22 mouse cellular contexts compared by ENCODE assay signal in the genomic region with DNA sequence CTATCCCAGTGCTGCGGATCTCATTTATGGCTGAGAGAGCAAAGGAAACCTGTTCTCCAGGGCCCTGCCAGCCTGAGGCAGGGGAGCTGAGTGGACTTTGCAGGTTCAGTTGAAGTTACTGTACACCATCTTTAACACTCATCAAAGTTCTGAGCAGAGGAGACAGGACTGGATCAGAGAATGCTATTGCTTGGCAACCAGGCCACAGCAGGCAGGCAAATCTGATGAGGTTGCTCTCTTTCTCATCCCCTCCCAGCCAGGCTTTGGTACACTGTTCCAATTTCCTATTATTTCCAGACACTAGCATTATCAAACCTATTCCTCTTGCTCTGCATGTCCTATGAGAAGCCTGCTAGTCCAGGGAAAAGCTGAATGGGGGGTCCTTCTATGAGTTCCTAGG. TPM values are rescaled to one million over a fixed set of nuclear protein-coding genes. Genes with fewer than 3 reads are reported as not detected.
"Had no signal": no experiment of that assay in that cellular context is flagged by ENCODE, and none has a peak within 500 bp of the region (broad histone marks: within the 10 kb centered on the region; RNA-seq: fewer than 3 reads in every experiment).

No protein-coding gene starts in this region.

- H3K4me1 ChIP-seq: liver, embryonic 13.5 days; liver, embryonic 15.5 days; lung, embryonic 15.5 days; megakaryocyte, embryonic 14.5 days; neural tube, embryonic 13.5 days; neural tube, embryonic 15.5 days had no signal

- DNase-seq: liver, embryonic 13.5 days; liver, postnatal 0 days; lung, adult 2 months; lung, postnatal 14 days; lung, postnatal 36 days; retina, postnatal 1 day; right cerebral cortex, adult 18-20 months; right cerebral cortex, postnatal 25 days; right cerebral cortex, postnatal 4 days; spleen, adult 18-20 months; thymus, adult 18-20 months; thymus, postnatal 14 days; thymus, postnatal 36 days had no signal

- H3K4me2 ChIP-seq: liver, embryonic 13.5 days; liver, embryonic 15.5 days; lung, embryonic 15.5 days; neural tube, embryonic 13.5 days; neural tube, embryonic 15.5 days had no signal

- H3K9ac ChIP-seq: liver, embryonic 13.5 days; liver, embryonic 15.5 days; liver, postnatal 0 days; lung, embryonic 15.5 days; neural tube, embryonic 13.5 days; neural tube, embryonic 15.5 days had no signal

- H3K27ac ChIP-seq: liver, embryonic 13.5 days; liver, embryonic 15.5 days; lung, embryonic 15.5 days; macrophage; neural tube, embryonic 13.5 days; neural tube, embryonic 15.5 days had no signal

- H3K9me3 ChIP-seq: liver, embryonic 13.5 days; liver, embryonic 15.5 days; lung, embryonic 15.5 days; megakaryocyte, embryonic 14.5 days; neural tube, embryonic 13.5 days; neural tube, embryonic 15.5 days had no signal

- H3K27me3 ChIP-seq: liver, embryonic 13.5 days; liver, embryonic 15.5 days; lung, embryonic 15.5 days; neural tube, embryonic 13.5 days; neural tube, embryonic 15.5 days had no signal

- ATAC-seq: liver, postnatal 0 days; lung, postnatal 0 days had no signal

- H3K36me3 ChIP-seq: liver, embryonic 13.5 days; liver, embryonic 15.5 days; lung, embryonic 15.5 days; neural tube, embryonic 13.5 days; neural tube, embryonic 15.5 days had no signal

- H3K4me3 ChIP-seq: liver, embryonic 13.5 days; liver, embryonic 15.5 days; lung, embryonic 15.5 days; megakaryocyte, embryonic 14.5 days; myocyte; neural tube, embryonic 13.5 days; neural tube, embryonic 15.5 days had no signal

RNA-seq across cellular contexts. Expression of a gene that starts 41.3 kb away (rescaled TPM):
- total RNA-seq: megakaryocyte progenitor cell, adult 5-6 weeks had no signal
- polyA plus RNA-seq: lung, adult 2 months; macrophage; myocyte had no signal
